Mouse (Mus musculus): ENCODE data around the gene Zfp46.

DNA sequence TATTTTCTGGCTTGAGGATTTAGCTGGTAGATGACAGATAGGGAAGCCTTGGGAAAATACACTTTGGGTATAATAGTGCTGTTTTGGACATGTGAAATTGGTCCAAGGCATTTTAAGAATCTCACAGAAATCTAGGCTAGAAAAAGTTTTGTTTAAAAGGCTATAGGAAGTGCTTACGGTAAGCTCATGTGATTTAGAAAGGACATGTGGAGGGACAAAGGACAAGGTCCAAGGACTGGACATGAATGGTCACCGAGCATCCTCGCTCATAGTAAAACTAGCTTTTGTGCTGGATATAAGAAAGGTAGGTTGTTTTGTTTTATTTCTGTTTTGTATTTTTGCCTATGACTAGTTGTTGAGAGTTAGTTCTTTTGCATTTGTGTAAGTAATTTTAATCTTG is 47.2 kb downstream of the Zfp46 start:
- no peak for TF ChIP-seq CTCF (IDR thresholded peaks at IDR 0.05; ENCODE audit: low read depth)
- TF ChIP-seq EP300 (IDR thresholded peaks at IDR 0.05; ENCODE audit: low read depth): peak; percentile 50; the same call in 1 of the 2 replicates

All from liver, postnatal 0 days (tissue).